Mouse (Mus musculus) kidney, postnatal 25 days (tissue): ENCODE measurements around the gene Btbd6.

Experiments used
- DNase-seq, 2 experiments: peaks; one replicate each; pipeline ENCODE4 v3.0.0; 2021; ENCODE audit warnings: mixed read lengths in 2 of 2

Gene Btbd6

GRCm38 (mm10) chr12:112955800-112956199 lies 20.5 kb upstream of the Btbd6 start:
- peak; percentile 80 to 87 for DNase-seq

- DNase-seq = peak; percentile 54 to 58
Measured at GRCm38 (mm10) chr12:112958303-112958702, 18.0 kb upstream of the Btbd6 start.

- DNase-seq = no peak
Measured at GRCm38 (mm10) chr12:112959421-112959820, 16.9 kb upstream of the Btbd6 start.

- peak in 1 of 2 experiments; percentile 44 for DNase-seq
Measured at GRCm38 (mm10) chr12:112961428-112961827, 14.9 kb upstream of the Btbd6 start.

GRCm38 (mm10) chr12:112961872-112962271 lies 14.4 kb upstream of the Btbd6 start:
- DNase-seq = peak; percentile 28 to 53

GRCm38 (mm10) chr12:112965783-112966182 lies 10.5 kb upstream of the Btbd6 start:
- peak in 1 of 2 experiments; percentile 25 for DNase-seq

- DNase-seq = peak in 1 of 2 experiments; percentile 9
Measured at GRCm38 (mm10) chr12:112968943-112969342, 7.3 kb upstream of the Btbd6 start.

GRCm38 (mm10) chr12:112969616-112970015 lies 6.7 kb upstream of the Btbd6 start:
- DNase-seq = peak in 1 of 2 experiments; percentile 15

- no peak for DNase-seq
Measured at GRCm38 (mm10) chr12:112974736-112975135, 1.5 kb upstream of the Btbd6 start.

- peak in 1 of 2 experiments; percentile 42 for DNase-seq
Measured at GRCm38 (mm10) chr12:112977156-112977555, 874 bp downstream of the Btbd6 start.

GRCm38 (mm10) chr12:112982031-112982430 lies 5.7 kb downstream of the Btbd6 start:
- peak in 1 of 2 experiments; percentile 15 for DNase-seq

GRCm38 (mm10) chr12:112985346-112985745 lies 9.1 kb downstream of the Btbd6 start:
- DNase-seq = peak in 1 of 2 experiments; percentile 14

GRCm38 (mm10) chr12:112987877-112988276 lies 11.6 kb downstream of the Btbd6 start:
- DNase-seq = peak; percentile 42 to 53

GRCm38 (mm10) chr12:112990706-112991405 lies 14.6 kb downstream of the Btbd6 start:
- no peak for DNase-seq

GRCm38 (mm10) chr12:112991444-112991843 lies 15.2 kb downstream of the Btbd6 start:
- no peak for DNase-seq

GRCm38 (mm10) chr12:112994153-112994552 lies 17.9 kb downstream of the Btbd6 start:
- peak; percentile 22 to 57 for DNase-seq

GRCm38 (mm10) chr12:112999569-113000293 lies 23.4 kb downstream of the Btbd6 start:
- no peak for DNase-seq

- DNase-seq = peak; percentile 98
Measured at GRCm38 (mm10) chr12:113000294-113001132, 24.2 kb downstream of the Btbd6 start, which contains the start of gene Brf1. Brf1 (minus strand) TSS chr12:113000704.

- no peak for DNase-seq
Measured at GRCm38 (mm10) chr12:113001133-113001474, 24.8 kb downstream of the Btbd6 start.

GRCm38 (mm10) chr12:113002667-113003066 lies 26.4 kb downstream of the Btbd6 start:
- DNase-seq = peak in 1 of 2 experiments; percentile 18

GRCm38 (mm10) chr12:113004011-113004410 lies 27.7 kb downstream of the Btbd6 start:
- DNase-seq = no peak

GRCm38 (mm10) chr12:113004993-113005392 lies 28.7 kb downstream of the Btbd6 start:
- peak; percentile 89 to 90 for DNase-seq
